Mouse (Mus musculus): ENCODE data around the gene Gng4. TPM values are rescaled to one million over a fixed set of nuclear protein-coding genes. Genes with fewer than 3 reads are reported as not detected.
A peak's percentile ranks its signal among the peaks of the same experiment; 100 is the strongest.

The Gng4 gene
- total RNA-seq, 2 experiments from 2014 or later = 1.4 TPM; not detected in 1

DNA sequence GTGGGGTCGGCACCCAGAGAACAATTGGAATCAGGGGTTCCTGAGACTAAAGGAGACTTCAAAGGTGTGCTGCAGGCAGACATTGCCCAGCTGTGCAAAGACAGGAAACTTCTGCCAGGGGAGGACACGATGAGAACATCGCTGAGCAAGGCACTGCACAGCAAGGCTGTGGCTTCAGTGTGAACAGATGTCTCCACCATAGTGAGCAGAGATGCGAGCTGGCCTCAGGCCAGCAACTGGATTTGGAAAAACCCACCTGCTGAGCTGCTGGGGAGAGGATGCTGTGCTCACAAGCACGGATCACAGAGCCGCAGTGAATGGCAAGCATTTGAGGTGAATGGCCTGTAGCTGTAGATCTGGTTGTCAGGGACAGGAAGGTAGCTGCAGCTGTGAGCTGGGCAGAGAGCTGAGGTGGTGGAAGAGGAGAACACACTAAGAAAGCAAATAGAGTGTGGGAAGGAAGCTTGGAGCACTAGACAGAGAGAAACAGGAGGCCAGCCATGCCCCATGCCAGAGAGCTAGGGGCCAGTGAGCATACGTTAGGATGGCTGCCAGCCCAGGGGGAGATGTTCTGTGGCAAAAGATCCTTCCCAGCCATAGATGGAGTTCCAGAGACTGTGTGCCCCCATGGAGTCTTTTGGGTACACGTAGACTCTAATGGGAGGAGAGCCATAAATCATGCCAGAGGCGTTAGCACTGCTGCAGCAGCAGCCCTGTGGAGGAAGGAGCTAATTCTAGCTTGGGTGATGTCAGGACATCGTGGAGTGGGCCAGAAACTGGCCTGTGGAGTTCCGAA is 24.7 kb downstream of the Gng4 start:
- ATAC-seq (replicated peaks; ENCODE audit: poor library complexity, severe bottlenecking) = no peak

DNA sequence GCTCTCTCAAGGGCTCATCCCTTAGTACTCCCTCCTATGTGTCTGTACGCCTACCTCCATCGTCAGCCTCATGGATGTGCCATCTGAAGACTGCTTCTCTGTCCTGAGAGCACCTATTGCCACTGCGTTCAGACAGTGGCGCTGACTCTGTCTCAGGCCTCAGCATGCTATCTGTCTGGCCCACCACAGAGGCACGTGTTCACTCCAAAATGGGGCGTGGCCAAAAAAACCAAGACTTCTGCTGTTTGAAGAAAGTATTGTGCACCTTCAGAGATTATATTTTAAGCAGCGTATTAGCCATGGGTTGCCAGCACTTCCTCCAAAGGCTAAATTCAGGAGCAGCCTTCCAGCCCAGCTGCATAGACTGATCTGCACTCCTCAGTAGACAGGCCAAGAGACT is 27.0 kb downstream of the Gng4 start:
- ATAC-seq (replicated peaks; ENCODE audit: poor library complexity, severe bottlenecking) = no peak

DNA sequence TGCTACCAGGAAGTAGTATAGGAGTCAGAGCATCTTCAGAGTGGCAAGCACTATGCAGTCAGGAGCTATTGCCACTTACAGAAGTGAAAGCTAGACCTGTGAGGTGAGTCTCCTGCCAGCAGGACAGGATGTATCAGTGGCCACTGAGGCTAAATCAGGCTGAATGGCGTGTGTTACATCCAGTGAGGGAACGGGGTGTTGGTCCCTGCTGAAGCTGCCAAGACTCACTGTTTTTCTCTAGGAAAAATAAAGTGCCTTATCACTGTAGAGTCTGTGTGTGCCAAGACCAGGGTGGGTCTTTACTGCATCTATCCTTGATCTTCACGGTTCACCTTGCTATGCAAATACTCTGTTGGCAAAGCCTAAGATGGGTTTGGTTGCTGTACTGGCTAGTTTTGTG is 34.8 kb downstream of the Gng4 start:
- no peak for ATAC-seq (replicated peaks; ENCODE audit: poor library complexity, severe bottlenecking)

DNA sequence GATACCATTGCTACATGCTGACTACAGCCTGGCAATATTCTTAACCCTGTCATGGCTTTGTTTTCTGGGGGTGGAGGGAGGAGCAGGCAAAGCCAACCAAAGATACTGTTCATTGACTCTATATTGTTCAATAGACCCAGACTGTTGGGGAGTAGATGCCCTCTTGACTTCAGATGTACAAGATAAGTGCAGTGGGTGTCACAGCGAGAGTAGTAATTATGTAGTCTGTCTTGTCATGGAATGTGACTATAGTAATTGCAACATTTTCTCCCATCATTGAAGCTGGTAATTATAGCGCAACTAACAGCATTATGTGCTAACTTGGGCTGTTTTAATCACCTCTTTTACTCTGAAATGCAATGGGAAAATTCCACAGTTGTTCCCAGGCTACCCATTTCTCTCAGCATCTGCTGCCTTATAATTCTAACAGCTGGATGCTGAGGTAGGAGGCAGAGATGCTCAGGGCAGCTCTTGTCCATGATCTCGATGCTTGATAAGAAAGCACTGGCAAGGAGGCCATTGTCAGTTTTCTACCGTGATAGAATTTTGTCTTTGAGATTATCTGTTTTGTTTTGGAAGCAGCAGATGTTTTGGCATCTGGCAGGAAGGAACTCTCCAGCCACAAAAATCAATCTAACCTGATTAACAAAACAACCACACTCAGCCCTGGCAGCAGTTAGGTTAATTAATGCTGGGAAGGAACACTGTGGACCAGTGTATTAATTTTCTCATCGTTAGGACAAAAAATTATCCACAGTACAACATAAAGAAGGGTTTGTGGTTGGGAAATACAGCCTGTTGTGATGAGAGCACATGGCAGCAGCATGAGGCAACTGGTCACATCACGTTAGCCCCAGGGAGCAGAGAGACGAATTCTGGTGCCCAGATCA is 36.6 kb downstream of the Gng4 start:
- no peak for ATAC-seq (replicated peaks; ENCODE audit: poor library complexity, severe bottlenecking)

DNA sequence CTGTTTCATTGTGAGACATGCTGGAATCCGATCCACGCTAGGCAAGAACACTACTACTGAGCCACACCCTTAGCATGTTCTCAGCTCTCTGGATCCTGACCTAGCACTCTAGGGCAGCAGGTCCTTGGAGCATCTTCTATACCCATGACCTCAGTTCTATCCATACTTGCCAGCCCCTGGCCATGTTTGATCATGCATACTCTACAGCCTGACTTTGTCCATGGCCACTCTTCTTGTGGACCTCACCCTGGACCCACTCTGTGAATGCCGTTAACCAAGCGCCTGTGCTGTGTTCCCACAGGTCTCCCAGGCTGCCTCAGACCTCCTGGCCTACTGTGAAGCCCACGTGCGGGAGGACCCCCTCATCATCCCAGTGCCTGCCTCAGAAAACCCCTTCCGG is 41.1 kb downstream of the Gng4 start:
- ATAC-seq (replicated peaks; ENCODE audit: poor library complexity, severe bottlenecking) = no peak

- ATAC-seq (replicated peaks; ENCODE audit: poor library complexity, severe bottlenecking) = no peak
Measured at GRCm38 (mm10) chr13:13826533-13826932, 42.7 kb downstream of the Gng4 start.

GRCm38 (mm10) chr13:13828125-13828524 is 44.3 kb downstream of the Gng4 start:
- no peak for ATAC-seq (replicated peaks; ENCODE audit: poor library complexity, severe bottlenecking)

DNA sequence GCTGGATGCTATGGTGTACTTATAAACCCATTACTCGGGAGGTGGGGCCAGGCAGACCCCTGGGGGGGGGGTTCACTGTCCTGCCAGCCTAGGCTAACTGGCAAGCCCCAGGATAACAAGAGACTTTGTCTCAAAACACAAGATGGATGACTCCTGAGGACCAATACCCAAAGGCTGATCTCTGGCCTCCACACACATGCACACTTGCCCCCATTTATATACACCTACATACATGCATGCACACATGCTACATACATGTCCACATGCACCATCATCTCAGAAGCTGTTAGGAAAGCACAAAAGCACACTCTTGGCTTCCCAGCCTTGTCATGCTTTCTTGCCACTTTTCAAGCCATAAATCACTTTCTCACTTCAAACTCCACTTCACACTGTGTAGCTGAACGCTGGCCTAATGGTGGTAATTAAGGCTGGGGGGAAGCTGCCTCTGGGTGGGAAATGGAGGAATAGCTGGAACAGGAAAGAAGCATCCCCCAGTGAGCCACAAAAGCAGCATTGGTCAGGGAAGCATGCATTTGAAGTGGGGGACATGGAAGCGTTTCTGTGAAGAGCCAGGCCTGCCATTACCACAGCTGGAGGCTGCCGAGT is 46.7 kb downstream of the Gng4 start:
- ATAC-seq (replicated peaks; ENCODE audit: poor library complexity, severe bottlenecking) = no peak

DNA sequence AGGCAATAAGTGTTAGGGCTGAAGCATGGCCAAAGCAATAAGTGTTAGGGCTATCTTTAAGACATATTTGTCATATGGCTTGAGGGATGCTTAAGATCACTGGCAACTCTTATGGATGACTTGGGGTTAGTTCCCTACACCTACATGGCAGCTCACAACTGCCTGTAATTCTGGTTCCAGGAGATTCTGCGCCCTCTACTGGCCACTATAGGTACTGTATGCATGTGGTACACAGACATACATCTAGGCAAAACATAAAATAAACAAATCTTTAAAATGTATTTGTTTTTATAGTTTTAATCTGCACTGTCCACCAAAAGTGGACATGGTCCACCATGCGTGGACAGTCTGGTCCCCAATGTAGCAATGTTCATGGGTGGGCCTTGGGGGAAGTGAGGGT is 51.3 kb downstream of the Gng4 start:
- ATAC-seq (replicated peaks; ENCODE audit: poor library complexity, severe bottlenecking) = no peak; the same call in 1 of the 2 replicates

- no peak for ATAC-seq (replicated peaks; ENCODE audit: poor library complexity, severe bottlenecking)
Measured at GRCm38 (mm10) chr13:13845021-13845420, 61.2 kb downstream of the Gng4 start.

DNA sequence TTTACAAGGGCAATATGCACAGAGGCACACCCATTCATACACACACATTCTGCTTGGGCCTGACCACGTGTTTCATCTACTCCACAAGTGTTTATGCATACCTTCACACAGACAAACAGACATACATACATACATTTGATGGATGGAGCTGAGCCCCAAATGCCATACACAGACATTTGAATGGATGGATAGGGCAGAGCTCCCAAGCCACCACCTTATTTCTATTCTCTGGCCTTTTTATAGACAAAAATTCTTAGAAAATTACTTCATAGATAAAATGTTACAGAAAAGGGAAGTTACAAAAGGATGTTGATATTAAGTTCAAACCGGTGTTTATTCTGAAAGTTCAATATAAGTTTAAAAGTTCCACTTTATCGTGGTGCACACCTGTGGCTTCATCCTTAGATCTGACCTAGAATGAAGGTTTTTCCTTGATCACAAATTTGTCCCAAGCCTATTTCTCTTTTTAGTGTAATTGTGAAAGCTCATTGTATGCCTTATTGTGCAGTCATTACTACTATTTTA is 63.3 kb downstream of the Gng4 start:
- ATAC-seq (replicated peaks; ENCODE audit: poor library complexity, severe bottlenecking) = no peak

GRCm38 (mm10) chr13:13857190-13857589 is 73.3 kb downstream of the Gng4 start:
- no peak for ATAC-seq (replicated peaks; ENCODE audit: poor library complexity, severe bottlenecking)

GRCm38 (mm10) chr13:13862346-13862745 is 78.5 kb downstream of the Gng4 start:
- ATAC-seq (replicated peaks; ENCODE audit: poor library complexity, severe bottlenecking) = no peak

DNA sequence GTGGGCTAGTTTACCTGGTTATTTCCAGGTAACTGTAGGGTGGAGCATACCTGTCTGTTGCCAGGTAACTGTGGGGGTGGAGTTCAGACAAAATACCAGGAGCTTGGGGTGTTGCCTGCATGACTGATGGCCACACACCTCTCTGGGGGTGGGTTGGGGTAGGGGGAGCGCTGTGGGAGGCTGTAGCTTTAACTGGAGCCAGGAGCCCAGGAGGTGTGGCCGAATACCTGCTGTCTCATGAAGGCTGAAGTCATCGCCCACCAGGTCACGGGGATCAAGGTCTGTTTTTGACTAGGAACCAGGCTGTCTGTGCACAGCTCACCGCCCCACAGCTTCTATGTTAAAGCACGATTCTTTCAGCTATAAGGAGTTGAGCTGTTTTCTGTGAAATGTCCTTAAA is 79.1 kb downstream of the Gng4 start:
- ATAC-seq (replicated peaks; ENCODE audit: poor library complexity, severe bottlenecking) = no peak

- ATAC-seq (replicated peaks; ENCODE audit: poor library complexity, severe bottlenecking) = no peak
Measured at GRCm38 (mm10) chr13:13866339-13866738, 82.5 kb downstream of the Gng4 start.

DNA sequence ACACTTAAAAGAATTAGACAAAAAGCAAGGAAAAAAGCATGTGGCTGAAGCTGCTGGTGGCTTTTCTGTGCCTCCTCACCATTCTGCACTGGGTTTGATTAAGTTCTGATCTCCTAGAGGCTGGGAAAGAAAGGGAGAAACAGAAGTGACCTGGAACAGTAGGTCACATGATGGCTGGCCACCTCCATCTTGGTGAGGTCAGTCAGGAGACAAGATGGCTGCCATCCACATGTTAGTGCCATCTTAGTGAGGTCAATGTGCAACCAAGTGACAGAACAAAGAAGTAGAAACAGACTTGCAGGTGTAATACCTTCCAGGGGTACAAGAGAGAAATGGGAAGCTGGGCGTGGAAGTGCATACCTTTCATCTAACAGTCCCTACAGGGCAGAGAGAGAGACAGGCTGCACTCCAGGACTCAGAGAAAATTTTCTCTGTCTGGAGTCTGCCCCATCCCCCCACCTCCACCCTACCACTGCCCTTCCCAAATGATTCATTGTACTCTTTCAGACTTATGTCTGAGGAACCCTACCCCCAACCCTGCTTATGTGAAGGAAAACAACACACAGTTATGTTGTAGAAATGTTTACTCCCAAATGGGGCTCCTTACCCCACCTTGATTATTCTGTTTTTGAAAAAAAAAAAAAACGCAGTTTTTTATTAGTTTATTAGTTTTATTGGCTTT is 83.4 kb downstream of the Gng4 start:
- peak; percentile 12; the same call in 1 of the 2 replicates for ATAC-seq (replicated peaks; ENCODE audit: poor library complexity, severe bottlenecking)

GRCm38 (mm10) chr13:13867922-13868321 is 84.1 kb downstream of the Gng4 start:
- peak; percentile 55 for ATAC-seq (replicated peaks; ENCODE audit: poor library complexity, severe bottlenecking)
